In the genomic region with DNA sequence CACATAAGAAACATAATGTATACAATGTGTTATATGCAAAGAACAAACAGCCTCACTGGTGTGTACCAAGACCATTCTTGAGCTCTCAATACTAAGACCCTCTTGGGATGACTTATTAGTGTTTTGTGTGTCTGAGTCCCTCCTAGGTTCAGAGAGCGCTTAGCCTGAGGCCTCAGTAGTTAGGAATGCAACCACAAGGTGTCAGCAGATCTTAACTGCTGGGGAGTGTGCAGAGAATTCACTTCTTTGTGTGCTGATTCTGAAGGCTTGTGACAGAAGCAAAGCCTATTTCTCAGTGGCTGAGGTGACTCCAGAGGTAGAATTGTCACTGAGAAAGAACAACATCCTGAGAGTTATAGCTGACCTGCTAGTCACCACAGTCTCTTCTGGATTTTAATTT, we compare ENCODE assay signal across 7 mouse cellular contexts.
DNase-seq lines count a peak whose midpoint lies in the region; ATAC-seq lines count a peak whose summit lies in the region.
"Not testable (repeated sequence)": the region's sequence is repeated elsewhere in the genome, so short reads cannot be mapped to it uniquely, and the experiment has no call there.

No protein-coding gene starts in this region.

- not testable (repeated sequence) for H3K4me3 ChIP-seq in hindbrain, embryonic 16.5 days (ENCODE audit: low read length); midbrain, embryonic 15.5 days

- not testable (repeated sequence) for H3K9me3 ChIP-seq in hindbrain, embryonic 16.5 days (ENCODE audit: control insufficient read depth, low read length); midbrain, embryonic 15.5 days

- not testable (repeated sequence) for H3K36me3 ChIP-seq in hindbrain, embryonic 16.5 days (ENCODE audit: control insufficient read depth, insufficient read depth, low read length); midbrain, embryonic 15.5 days (replicated peaks)

- WGBS in hindbrain, embryonic 16.5 days = 38% methylated on average over 1 of the region's 1 CpGs
- WGBS in midbrain, embryonic 15.5 days = 25% methylated on average over 1 of the region's 1 CpGs

- DNase-seq in cerebellum, postnatal 10 days = peak; percentile 0 to 1
- DNase-seq in layer of hippocampus, postnatal 10 days (ENCODE audit: low spot score in 2 of 2) = peak; percentile 4 to 7
- DNase-seq in spleen, postnatal 4 days (ENCODE audit: low spot score in 2 of 2) = peak; percentile 8 to 20
- DNase-seq in thymus, postnatal 25 days = peak; percentile 39

- H3K27ac ChIP-seq in hindbrain, embryonic 16.5 days (ENCODE audit: low read depth, low read length); midbrain, embryonic 15.5 days: not testable (repeated sequence)

- H3K4me2 ChIP-seq in hindbrain, embryonic 16.5 days (ENCODE audit: low read length); midbrain, embryonic 15.5 days: not testable (repeated sequence)

- not testable (repeated sequence) for H3K27me3 ChIP-seq in hindbrain, embryonic 16.5 days (replicated peaks; ENCODE audit: control insufficient read depth, insufficient read depth, low read length); midbrain, embryonic 15.5 days (replicated peaks)

- H3K4me1 ChIP-seq in hindbrain, embryonic 16.5 days (ENCODE audit: control insufficient read depth, insufficient read depth, low read depth, low read length); midbrain, embryonic 15.5 days: not testable (repeated sequence)

- ATAC-seq in granulocyte monocyte progenitor cell, adult 5-6 weeks (replicated peaks; ENCODE audit: poor library complexity, severe bottlenecking) = peak; percentile 25; the same call in 1 of the 2 replicates
- peak; percentile 42; the same call in 1 of the 2 replicates for ATAC-seq in hindbrain, embryonic 16.5 days
- peak; percentile 60; the same call in 1 of the 2 replicates for ATAC-seq in midbrain, embryonic 15.5 days (replicated peaks)

- not testable (repeated sequence) for H3K9ac ChIP-seq in hindbrain, embryonic 16.5 days (ENCODE audit: low read depth, low read length); midbrain, embryonic 15.5 days
